Mouse (Mus musculus): Measurements from ENCODE around the gene Rhpn2. TPM values are rescaled to one million over a fixed set of nuclear protein-coding genes. Genes with fewer than 3 reads are reported as not detected.

Rhpn2 gene
- polyA plus RNA-seq, 1 experiment from 2014 or later: 8.4 TPM

Other genes with a start within 250 kb of the Rhpn2 start
- gene Cebpa, start 214.9 kb upstream of the Rhpn2 start, polyA plus RNA-seq (2016; fragmentation: Nextera tagmentation; extraction: Ambion mirVana): 0.64 and 0.92 TPM in 2 replicates
- 1.1 and 1.3 TPM in 2 replicates for gene Slc7a10, start 147.8 kb upstream of the Rhpn2 start, polyA plus RNA-seq (2016; fragmentation: Nextera tagmentation; extraction: Ambion mirVana)
- 1.6 and 1.7 TPM in 2 replicates for gene Lrp3, start 118.7 kb upstream of the Rhpn2 start, polyA plus RNA-seq (2016; fragmentation: Nextera tagmentation; extraction: Ambion mirVana)
- 12.5 and 13.3 TPM in 2 replicates for gene Gpatch1, start 15.7 kb upstream of the Rhpn2 start, polyA plus RNA-seq (2016; fragmentation: Nextera tagmentation; extraction: Ambion mirVana)
- gene Faap24, start 62.7 kb downstream of the Rhpn2 start, polyA plus RNA-seq (2016; fragmentation: Nextera tagmentation; extraction: Ambion mirVana): 13.4 and 14.4 TPM in 2 replicates
- 37.3 and 40.0 TPM in 2 replicates for gene Cep89, start 62.9 kb downstream of the Rhpn2 start, polyA plus RNA-seq (2016; fragmentation: Nextera tagmentation; extraction: Ambion mirVana)
- gene Slc7a9, start 114.6 kb downstream of the Rhpn2 start, polyA plus RNA-seq (2016; fragmentation: Nextera tagmentation; extraction: Ambion mirVana): 0.59 and 0.73 TPM in 2 replicates
- gene Tdrd12, start 203.6 kb downstream of the Rhpn2 start, polyA plus RNA-seq (2016; fragmentation: Nextera tagmentation; extraction: Ambion mirVana): 0.37 and 0.82 TPM in 2 replicates
- gene Nudt19, start 222.1 kb downstream of the Rhpn2 start, polyA plus RNA-seq (2016; fragmentation: Nextera tagmentation; extraction: Ambion mirVana): 84.5 and 85.0 TPM in 2 replicates

All from heart, embryonic 12.5 days (tissue).